10 mouse cellular contexts compared by ENCODE assay signal in genomic region chr3:52087636-52088280, GRCm38 (mm10). TPM values are rescaled to one million over a fixed set of nuclear protein-coding genes. Genes with fewer than 3 reads are reported as not detected.
DNase-seq lines count a peak whose midpoint lies in the region; ATAC-seq lines count a peak whose summit lies in the region.
"Had no signal": no experiment of that assay in that cellular context is flagged by ENCODE, and none has a peak within 500 bp of the region (broad histone marks: within the 10 kb centered on the region; RNA-seq: fewer than 3 reads in every experiment).

No protein-coding gene starts in this region.

- no peaks in the 10 kb centered on the region for H3K9me3 ChIP-seq in heart, embryonic 16.5 days (replicated peaks; ENCODE audit: control insufficient read depth, low read length)
- no peaks in the 10 kb centered on the region for H3K9me3 ChIP-seq in embryonic facial prominence, embryonic 13.5 days
- H3K9me3 ChIP-seq in hindbrain, embryonic 15.5 days = no peaks in the 10 kb centered on the region
- H3K9me3 ChIP-seq in midbrain, embryonic 15.5 days = no peaks in the 10 kb centered on the region
- H3K9me3 ChIP-seq: megakaryocyte, embryonic 14.5 days had no signal

- no peaks in the 10 kb centered on the region for H3K36me3 ChIP-seq in heart, embryonic 16.5 days (ENCODE audit: control insufficient read depth, insufficient read depth)
- no peaks in the 10 kb centered on the region for H3K36me3 ChIP-seq in embryonic facial prominence, embryonic 13.5 days
- no peaks in the 10 kb centered on the region for H3K36me3 ChIP-seq in hindbrain, embryonic 15.5 days
- no peaks in the 10 kb centered on the region for H3K36me3 ChIP-seq in midbrain, embryonic 15.5 days (replicated peaks)
- H3K36me3 ChIP-seq: G1E had no signal

- no peak overlapping the region for H3K4me3 ChIP-seq in heart, embryonic 16.5 days (ENCODE audit: low read length)
- no peak overlapping the region for H3K4me3 ChIP-seq in embryonic facial prominence, embryonic 13.5 days
- H3K4me3 ChIP-seq in hindbrain, embryonic 15.5 days = no peak overlapping the region
- no peak overlapping the region for H3K4me3 ChIP-seq in midbrain, embryonic 15.5 days

- H3K27ac ChIP-seq in heart, embryonic 16.5 days (ENCODE audit: low read length) = peak overlapping the region; percentile 94
- peak overlapping the region; percentile 78 for H3K27ac ChIP-seq in embryonic facial prominence, embryonic 13.5 days
- H3K27ac ChIP-seq in hindbrain, embryonic 15.5 days (replicated peaks) = peak overlapping the region; percentile 79
- peak overlapping the region; percentile 67 for H3K27ac ChIP-seq in midbrain, embryonic 15.5 days

- peak overlapping the region; percentile 66; the same call in 1 of the 2 replicates for H3K4me2 ChIP-seq in heart, embryonic 16.5 days (ENCODE audit: low read depth, low read length)
- no peak overlapping the region; the same call in 1 of the 2 replicates for H3K4me2 ChIP-seq in embryonic facial prominence, embryonic 13.5 days
- H3K4me2 ChIP-seq in hindbrain, embryonic 15.5 days = peak overlapping the region; percentile 40
- H3K4me2 ChIP-seq in midbrain, embryonic 15.5 days = no peak overlapping the region; the same call in 1 of the 2 replicates

- no peak; the same call in 1 of the 2 replicates for ATAC-seq in heart, embryonic 16.5 days (replicated peaks; ENCODE audit: extremely low read depth, insufficient read depth, low FRiP score)
- ATAC-seq in embryonic facial prominence, embryonic 13.5 days (ENCODE audit: insufficient number of reproducible peaks, insufficient read depth, low FRiP score, low TSS enrichment, low read depth) = no peak
- no peak; the same call in 1 of the 2 replicates for ATAC-seq in hindbrain, embryonic 15.5 days (ENCODE audit: low FRiP score, low read depth)
- no peak; the same call in 1 of the 2 replicates for ATAC-seq in midbrain, embryonic 15.5 days (replicated peaks)

- no peaks in the 10 kb centered on the region for H3K27me3 ChIP-seq in heart, embryonic 16.5 days (ENCODE audit: control insufficient read depth, insufficient read depth, low read length)
- no peaks in the 10 kb centered on the region for H3K27me3 ChIP-seq in embryonic facial prominence, embryonic 13.5 days
- H3K27me3 ChIP-seq in hindbrain, embryonic 15.5 days = no peaks in the 10 kb centered on the region
- H3K27me3 ChIP-seq in midbrain, embryonic 15.5 days (replicated peaks) = no peaks in the 10 kb centered on the region
- H3K27me3 ChIP-seq: megakaryocyte, embryonic 14.5 days had no signal

- peaks cover 29% of the 10 kb centered on the region for H3K4me1 ChIP-seq in heart, embryonic 16.5 days (ENCODE audit: control insufficient read depth, insufficient read depth, low read length)
- H3K4me1 ChIP-seq in embryonic facial prominence, embryonic 13.5 days = peaks cover 42% of the 10 kb centered on the region
- H3K4me1 ChIP-seq in hindbrain, embryonic 15.5 days (replicated peaks) = peaks cover 26% of the 10 kb centered on the region
- H3K4me1 ChIP-seq in midbrain, embryonic 15.5 days = peaks cover 28% of the 10 kb centered on the region

- 63% methylated on average over 7 of the region's 7 CpGs for WGBS in heart, embryonic 16.5 days
- 61% methylated on average over 7 of the region's 7 CpGs for WGBS in embryonic facial prominence, embryonic 13.5 days
- 39% methylated on average over 7 of the region's 7 CpGs for WGBS in hindbrain, embryonic 15.5 days
- 40% methylated on average over 7 of the region's 7 CpGs for WGBS in midbrain, embryonic 15.5 days

- peak overlapping the region; percentile 71 for H3K9ac ChIP-seq in heart, embryonic 16.5 days (ENCODE audit: low read length)
- H3K9ac ChIP-seq in embryonic facial prominence, embryonic 13.5 days = no peak overlapping the region
- H3K9ac ChIP-seq in hindbrain, embryonic 15.5 days = no peak overlapping the region
- no peak overlapping the region for H3K9ac ChIP-seq in midbrain, embryonic 15.5 days

- DNase-seq in heart, adult 11 months = no peak
- DNase-seq in c-Kit-positive CD71-positive TER-119-positive erythroid progenitor cells, embryonic 14.5 days (ENCODE audit: low spot score) = no peak
- no peak for DNase-seq in cerebellum, adult 18-20 months
- no peak for DNase-seq in B cell, adult 2 months

RNA-seq across cellular contexts. Expression of gene Maml3, which starts 17.1 kb away (rescaled TPM):
- polyA plus RNA-seq in heart, embryonic 16.5 days (2015; fragmentation: Nextera tagmentation; extraction: Ambion mirVana) = 2.6 and 3.1 TPM in 2 replicates
- 5.8 and 6.5 TPM in 2 replicates for polyA plus RNA-seq in embryonic facial prominence, embryonic 13.5 days (2015; fragmentation: Nextera tagmentation; extraction: Ambion mirVana)
- polyA plus RNA-seq in hindbrain, embryonic 15.5 days (2015; fragmentation: Nextera tagmentation; extraction: Ambion mirVana) = 7.7 and 7.8 TPM in 2 replicates
- polyA plus RNA-seq in midbrain, embryonic 15.5 days (2015; fragmentation: Nextera tagmentation; extraction: Ambion mirVana) = 7.7 and 8.6 TPM in 2 replicates

Comparison
In these comparisons a context has a peak if more than half of its experiments do, and no peak if none do; other contexts are left out.
1. H3K4me2 ChIP-seq: peak in heart, embryonic 16.5 days (single experiment) and hindbrain, embryonic 15.5 days (single experiment); none in embryonic facial prominence, embryonic 13.5 days (single experiment) and midbrain, embryonic 15.5 days (single experiment).
2. Peak in every context shown above with its lines, with median percentiles within 50 percentile points of each other: H3K27ac ChIP-seq.